Mouse (Mus musculus) cerebellum, adult (tissue): ENCODE measurements around the gene 1700024B05Rik.
"Not testable (repeated sequence)": the region's sequence is repeated elsewhere in the genome, so short reads cannot be mapped to it uniquely, and the experiment has no call there.

Experiments
- ATAC-seq: cut with Nextera tagmentation; 2 replicates; pipeline ENCODE4 v1.9.2; 2017; ENCODE audit warnings: mild to moderate bottlenecking, moderate library complexity, mixed read lengths; ENCODE audit not compliant: insufficient number of reproducible peaks, low FRiP score, low TSS enrichment

The 1700024B05Rik gene

DNA sequence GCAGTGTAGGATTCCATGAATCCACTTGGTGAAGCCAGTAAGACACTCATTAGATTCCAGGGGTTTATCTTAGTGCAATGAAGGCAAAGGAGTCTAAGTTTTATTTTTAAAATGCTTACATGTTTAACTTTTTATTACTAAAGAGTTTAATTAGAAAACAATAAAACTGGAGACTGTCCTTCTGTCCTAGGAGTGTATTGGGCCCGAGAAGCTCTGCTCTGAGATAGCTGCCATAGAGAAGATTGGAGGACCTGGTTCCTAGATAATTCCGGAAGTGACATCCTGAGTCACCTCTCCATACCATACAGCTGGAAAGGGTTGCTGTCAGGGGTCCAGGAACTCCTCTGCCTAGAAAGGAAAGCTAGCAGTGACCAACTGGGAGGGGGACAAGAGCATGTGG, at the start of gene 1700024B05Rik:
TSS of gene 1700024B05Rik (plus strand) at position 301 of the 400 bp plus-strand sequence.
- ATAC-seq, result not testable (repeated sequence)

DNA sequence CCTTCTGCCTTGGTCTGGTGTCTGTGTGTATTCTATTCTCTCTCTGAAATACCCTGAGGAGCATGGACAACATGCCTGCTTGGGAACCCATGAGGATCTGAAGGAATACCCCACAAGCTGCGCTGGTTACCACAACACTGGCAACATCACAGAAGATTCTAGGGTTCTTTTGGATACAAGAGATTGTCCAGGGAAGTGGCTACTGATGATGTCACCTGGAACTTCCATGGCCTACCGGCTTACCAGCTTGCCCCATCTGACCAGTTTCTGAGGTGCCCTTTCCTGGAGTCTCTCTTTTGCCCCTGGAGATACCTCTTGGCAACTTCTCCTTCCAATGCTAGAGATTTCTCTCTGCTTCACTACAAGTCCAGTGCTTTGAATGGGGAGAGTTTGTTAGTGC, 36.6 kb upstream of the 1700024B05Rik start, which contains the start of gene Gm7980:
TSS of gene Gm7980 (minus strand) at position 101 of the 400 bp plus-strand sequence.
- not testable (repeated sequence) for ATAC-seq

DNA sequence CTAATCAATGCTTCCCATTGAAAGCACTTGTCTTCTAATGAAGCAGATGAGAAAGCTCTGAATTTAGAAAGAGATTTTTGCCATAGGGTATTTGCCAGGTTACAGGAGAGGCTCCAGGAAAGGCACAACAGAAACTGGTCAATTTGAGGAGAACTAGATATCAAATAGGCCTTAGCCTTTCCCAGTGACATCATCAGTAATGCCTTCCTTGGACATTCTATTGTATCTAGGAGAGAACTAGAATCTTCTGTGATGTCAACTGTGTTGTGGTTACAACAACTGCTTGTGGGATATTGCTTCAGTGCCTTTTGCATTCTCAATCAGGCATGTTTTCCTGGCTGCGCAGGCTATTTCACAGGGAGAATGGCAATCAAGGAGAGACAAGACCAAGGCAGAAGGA, 19.1 kb upstream of the 1700024B05Rik start, which contains the start of gene 1700049E17Rik1:
TSS of gene 1700049E17Rik1 (plus strand) at position 301 of the 400 bp plus-strand sequence.
- ATAC-seq, result not testable (repeated sequence)

DNA sequence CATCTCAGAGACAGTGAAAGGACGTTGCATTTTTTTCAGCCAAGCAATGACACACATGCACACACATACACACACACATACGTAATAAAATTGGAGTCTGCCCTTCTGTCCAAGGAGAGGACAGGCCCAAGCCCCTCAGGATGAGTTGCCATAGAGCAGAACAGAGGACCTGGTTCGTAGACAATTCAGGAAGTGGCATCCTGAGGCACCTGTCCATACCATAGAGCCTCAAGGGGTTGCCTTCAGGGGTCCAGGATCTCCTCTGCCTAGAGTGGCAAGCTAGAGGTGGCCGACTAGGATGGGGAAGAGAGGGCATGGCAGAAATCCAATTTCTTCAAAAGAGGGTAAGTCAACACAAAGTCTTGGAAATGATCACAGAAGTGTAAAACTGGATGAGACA, 20.3 kb downstream of the 1700024B05Rik start:
- ATAC-seq, result not testable (repeated sequence)

DNA sequence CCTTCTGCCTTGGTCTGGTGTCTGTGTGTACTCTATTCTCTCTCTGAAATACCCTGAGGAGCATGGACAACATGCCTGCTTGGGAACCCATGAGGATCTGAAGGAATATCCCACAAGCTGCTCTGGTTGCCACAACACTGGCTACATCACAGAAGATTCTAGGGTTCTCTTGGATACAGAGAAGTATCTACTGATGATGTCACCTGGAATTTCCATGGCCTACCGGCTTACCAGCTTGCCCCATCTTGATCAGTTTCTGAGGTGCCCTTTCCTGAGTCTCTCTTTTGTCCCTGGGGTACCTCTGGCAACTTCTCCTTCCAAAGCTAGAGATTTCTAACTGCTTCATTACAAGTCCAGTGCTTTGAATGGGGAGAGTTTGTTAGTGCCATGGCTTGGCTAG, 24.0 kb downstream of the 1700024B05Rik start, which contains the start of gene Gm6401:
TSS of gene Gm6401 (minus strand) at position 101 of the 400 bp plus-strand sequence.
- not testable (repeated sequence) for ATAC-seq

DNA sequence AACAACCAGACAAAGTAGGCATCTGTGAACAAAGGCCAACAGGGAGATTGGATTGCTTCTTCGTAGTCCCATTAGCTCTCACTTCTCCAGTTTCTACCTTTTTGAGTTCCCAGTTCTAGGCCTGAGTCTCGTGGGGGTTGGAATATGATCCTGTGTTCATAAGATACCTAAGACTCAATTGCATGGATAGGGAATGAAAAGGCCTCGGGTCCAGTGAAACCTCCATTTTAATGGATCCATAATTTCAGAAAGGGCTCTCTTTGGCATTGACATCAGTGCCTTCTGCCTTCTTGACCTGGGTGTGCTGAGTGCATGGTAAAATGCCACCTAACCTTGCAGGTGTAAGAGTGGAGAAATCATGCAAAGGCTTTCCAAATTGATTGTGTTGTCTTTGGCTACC, 24.8 kb downstream of the 1700024B05Rik start:
- ATAC-seq, result not testable (repeated sequence)

DNA sequence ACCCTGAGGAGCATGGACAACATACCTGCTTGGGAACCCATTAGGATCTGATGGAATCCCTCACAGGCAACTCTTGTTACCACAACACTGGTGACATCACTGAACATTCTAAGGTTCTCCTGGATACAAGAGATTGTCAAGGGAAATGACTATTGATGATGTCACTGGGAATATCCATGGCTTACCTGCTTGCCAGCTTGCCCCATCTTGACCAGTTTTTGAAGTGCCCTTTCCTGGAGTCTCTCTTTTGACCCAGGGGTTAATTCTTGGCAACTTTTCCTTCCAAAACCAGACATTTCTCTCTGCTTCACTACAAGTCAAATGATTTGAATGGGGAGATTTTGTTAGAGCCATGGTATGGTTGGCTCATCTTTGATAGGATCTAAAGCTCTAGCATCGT, 39.4 kb downstream of the 1700024B05Rik start, which contains the start of gene Gm3543:
TSS of gene Gm3543 (minus strand) at position 101 of the 400 bp plus-strand sequence.
- not testable (repeated sequence) for ATAC-seq
